Mouse (Mus musculus) bone marrow macrophage, adult 2 months (primary cell): ENCODE measurements around the gene Adamtsl1.

Experiments
- CTCF ChIP-seq: IDR thresholded peaks from 2 replicates; pipeline ENCODE4 v1.5.1; 2012; ENCODE audit warnings: low read depth, mild to moderate bottlenecking, low read length, moderate library complexity
- POLR2A ChIP-seq: IDR thresholded peaks from 2 replicates; pipeline ENCODE4 v1.6.1; 2012; ENCODE audit warnings: mild to moderate bottlenecking, low read depth, low read length, borderline replicate concordance

GRCm38 (mm10) chr4:86013640-86014039, 499.7 kb downstream of the Adamtsl1 start:
- TF ChIP-seq POLR2A (no peak), CTCF (no peak)
